Mouse (Mus musculus): ENCODE data around the gene Cwc22.

Gene Cwc22

DNA sequence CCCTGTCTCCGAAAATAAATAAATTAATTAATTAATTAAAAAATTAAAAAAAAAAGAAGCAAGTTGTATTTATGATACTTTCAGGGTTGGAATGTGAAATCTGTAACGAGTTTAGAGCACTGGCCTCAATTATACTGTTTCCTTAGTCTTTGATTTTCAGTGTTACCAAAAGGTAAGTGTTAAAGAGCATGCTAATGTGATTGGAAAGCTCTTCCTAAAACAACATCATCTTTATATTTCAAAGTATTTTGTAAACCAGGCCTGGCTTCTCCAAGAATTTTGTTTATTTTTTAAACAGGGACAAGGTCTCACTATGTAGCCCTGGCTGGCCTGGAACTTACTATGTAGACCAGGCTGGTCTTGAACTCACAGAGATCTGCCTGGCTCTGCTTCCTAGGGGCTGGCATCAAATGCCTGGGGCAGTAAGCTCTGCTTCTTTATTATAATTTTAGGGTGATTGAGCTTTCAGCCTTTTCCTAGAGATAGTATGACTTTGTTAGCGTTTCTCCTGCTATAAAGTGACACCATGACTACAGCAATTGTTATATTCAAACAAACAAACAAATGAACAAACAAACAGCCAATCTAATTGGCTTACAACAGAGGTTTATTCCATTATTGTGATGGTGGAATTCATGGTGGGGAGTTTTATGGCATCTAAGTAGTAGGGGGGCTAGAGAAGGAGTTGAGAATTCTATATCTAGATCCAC is 1.1 kb upstream of the Cwc22 start:
- TF ChIP-seq GATA4 (IDR thresholded peaks at IDR 0.05; ENCODE audit: insufficient replicate concordance, low read length) = no peak

GRCm38 (mm10) chr2:77944860-77945595 is 1.1 kb downstream of the Cwc22 start:
- no peak for TF ChIP-seq GATA4 (IDR thresholded peaks at IDR 0.05; ENCODE audit: insufficient replicate concordance, low read length)

DNA sequence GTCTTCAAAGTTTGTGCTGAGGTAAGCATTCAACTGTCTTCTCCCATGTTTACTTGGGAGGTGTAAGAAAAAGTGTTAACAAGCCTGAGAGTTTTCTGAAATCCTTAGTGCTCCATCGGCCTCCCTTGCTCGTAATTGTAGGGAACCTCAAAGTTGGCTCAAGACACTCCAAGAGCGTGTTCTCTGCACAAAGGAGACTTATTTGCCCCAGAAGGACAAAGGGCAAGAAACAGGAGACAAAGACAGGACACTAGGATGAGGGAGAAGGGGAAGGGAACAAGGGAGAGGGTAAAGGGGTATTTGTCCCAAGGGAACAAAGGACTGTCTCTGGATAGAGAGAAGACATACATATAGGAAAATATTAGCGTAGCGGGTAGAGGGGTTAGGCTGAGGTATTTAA is 1.9 kb downstream of the Cwc22 start:
- TF ChIP-seq GATA4 (IDR thresholded peaks at IDR 0.05; ENCODE audit: insufficient replicate concordance, low read length) = no peak

- no peak for TF ChIP-seq GATA4 (IDR thresholded peaks at IDR 0.05; ENCODE audit: insufficient replicate concordance, low read length)
Measured at GRCm38 (mm10) chr2:77941944-77942343, 4.2 kb downstream of the Cwc22 start.

DNA sequence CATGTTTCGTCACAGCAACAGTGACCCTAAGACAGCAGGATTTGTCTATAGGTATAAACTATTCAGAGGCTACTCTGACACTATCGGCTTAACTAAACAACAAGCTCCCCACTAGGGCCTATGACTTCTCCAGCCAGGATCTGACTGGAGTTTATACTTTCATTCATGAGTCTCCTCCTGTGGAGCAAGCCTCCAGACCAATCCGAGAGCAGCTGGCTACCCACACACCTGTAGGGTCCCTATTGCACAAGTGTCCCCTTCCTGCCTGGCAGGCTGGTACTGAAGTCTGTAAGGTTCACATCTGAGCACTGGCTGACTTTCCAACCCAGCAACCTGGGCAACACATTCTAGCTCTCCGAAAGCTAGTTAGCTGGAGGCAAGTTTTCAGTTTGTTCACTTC is 7.9 kb downstream of the Cwc22 start:
- no peak for TF ChIP-seq GATA4 (IDR thresholded peaks at IDR 0.05; ENCODE audit: insufficient replicate concordance, low read length)

- no peak for TF ChIP-seq GATA4 (IDR thresholded peaks at IDR 0.05; ENCODE audit: insufficient replicate concordance, low read length)
Measured at GRCm38 (mm10) chr2:77937818-77938217, 8.4 kb downstream of the Cwc22 start.

GRCm38 (mm10) chr2:77934138-77934537 is 12.0 kb downstream of the Cwc22 start:
- no peak for TF ChIP-seq GATA4 (IDR thresholded peaks at IDR 0.05; ENCODE audit: insufficient replicate concordance, low read length)

DNA sequence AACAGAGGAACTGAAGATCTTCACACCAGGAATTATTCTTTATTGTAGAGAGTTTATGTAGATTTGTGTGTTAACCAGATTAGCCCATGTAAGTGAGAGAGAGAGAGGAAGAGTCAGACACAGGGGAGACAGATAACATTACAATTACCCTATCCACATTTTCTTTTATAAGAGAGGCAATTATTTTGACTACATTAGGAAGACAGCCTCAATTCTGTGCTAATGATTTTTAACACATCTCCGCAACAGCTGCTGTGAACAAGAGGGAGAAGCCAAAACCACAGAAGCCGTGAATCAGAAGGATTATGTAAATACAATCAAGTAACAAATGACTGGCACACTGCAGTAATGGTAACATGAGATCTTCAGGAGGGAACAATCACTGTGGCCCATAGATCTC is 12.5 kb downstream of the Cwc22 start:
- TF ChIP-seq GATA4 (IDR thresholded peaks at IDR 0.05; ENCODE audit: insufficient replicate concordance, low read length) = no peak

- no peak for TF ChIP-seq GATA4 (IDR thresholded peaks at IDR 0.05; ENCODE audit: insufficient replicate concordance, low read length)
Measured at GRCm38 (mm10) chr2:77931958-77932357, 14.2 kb downstream of the Cwc22 start.

DNA sequence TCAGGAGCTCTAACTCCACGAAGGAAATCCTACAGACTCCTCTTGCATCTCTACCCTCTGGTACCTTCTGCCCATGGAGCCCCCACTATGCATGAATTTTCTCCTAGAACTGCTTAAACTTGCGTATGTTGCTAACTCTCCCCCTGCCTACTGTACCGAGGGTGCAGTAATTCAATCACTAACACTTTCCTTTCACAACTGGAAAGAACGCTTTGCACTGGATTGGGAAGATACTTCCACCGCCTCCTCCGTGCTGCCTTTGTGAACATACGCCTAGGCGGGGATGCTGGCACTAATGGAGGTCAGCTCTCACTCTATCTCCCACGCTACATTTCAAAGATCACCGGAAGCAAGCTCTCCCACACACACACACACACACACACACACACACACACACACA is 17.8 kb downstream of the Cwc22 start:
- TF ChIP-seq GATA4 (IDR thresholded peaks at IDR 0.05; ENCODE audit: insufficient replicate concordance, low read length) = no peak

DNA sequence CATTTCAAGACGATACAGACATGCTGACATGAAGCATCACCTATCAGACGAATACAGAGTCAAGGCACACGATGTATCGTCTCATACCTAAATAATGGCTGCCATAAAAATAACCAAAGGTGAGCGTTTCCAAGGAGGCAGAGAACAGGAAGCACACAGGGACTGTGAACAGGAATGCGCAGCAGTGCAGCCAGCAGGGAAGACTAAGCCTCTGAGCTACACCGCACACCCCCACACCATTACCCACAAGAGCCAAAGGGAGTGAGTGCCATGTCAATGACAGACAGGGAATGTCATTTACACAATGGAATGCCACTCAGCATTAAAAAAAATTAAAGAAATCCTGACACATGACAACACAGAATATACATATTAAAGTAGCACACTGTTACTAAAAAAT is 19.7 kb downstream of the Cwc22 start:
- no peak for TF ChIP-seq GATA4 (IDR thresholded peaks at IDR 0.05; ENCODE audit: insufficient replicate concordance, low read length)

DNA sequence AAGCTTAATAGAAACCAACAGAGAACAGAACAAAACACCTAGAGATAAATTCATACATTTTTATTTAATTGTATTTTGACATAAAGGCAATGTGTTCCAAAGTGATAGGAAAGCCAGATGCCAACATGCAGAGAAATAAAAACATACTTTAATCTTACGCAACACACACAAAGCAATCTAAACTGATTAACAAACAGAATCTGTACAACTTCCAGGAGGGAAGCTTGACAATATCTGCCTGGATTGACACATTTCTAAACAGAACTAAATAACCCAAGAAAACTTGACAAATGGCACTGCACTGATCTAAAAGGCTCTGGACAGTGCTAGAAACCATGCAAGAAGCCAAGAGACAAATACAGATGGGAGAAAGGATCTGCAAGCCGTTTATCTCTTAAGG is 20.2 kb downstream of the Cwc22 start:
- TF ChIP-seq GATA4 (IDR thresholded peaks at IDR 0.05; ENCODE audit: insufficient replicate concordance, low read length) = no peak

DNA sequence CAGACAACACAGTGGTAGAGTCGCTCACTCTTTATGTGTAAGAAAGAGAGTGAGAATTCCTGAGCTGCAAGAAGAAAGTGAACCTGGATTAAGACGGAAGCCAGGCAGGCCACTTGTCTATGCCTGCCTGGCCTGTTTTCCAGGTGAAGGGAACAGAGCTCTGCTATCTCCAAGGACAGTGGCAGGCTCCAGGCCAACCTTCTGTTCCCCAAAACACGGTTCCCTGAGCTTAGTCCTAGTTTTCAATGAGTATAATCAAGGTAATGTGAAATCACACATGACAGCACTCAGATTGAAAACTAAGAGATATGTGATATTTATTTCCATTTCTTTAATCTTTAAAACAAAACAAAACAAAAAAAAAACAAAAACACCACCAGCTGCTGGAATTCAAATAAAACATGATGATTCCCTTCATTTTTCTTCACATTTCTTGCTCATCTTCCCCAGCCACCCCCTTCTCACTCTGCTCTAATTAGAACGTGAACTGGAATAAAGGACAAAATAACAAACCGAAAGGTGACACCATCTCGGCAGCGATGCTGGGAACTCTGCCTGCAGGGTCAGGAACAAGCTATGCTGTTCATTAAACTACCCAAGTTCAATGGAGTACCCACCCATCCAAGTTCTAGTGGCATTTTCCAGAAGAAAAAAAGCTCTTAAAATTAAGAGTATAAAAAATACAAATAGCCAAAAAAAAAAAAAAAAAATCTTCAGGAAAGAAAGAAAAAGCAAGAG is 20.8 kb downstream of the Cwc22 start:
- no peak for TF ChIP-seq GATA4 (IDR thresholded peaks at IDR 0.05; ENCODE audit: insufficient replicate concordance, low read length)

- no peak for TF ChIP-seq GATA4 (IDR thresholded peaks at IDR 0.05; ENCODE audit: insufficient replicate concordance, low read length)
Measured at GRCm38 (mm10) chr2:77924003-77924402, 22.2 kb downstream of the Cwc22 start.

DNA sequence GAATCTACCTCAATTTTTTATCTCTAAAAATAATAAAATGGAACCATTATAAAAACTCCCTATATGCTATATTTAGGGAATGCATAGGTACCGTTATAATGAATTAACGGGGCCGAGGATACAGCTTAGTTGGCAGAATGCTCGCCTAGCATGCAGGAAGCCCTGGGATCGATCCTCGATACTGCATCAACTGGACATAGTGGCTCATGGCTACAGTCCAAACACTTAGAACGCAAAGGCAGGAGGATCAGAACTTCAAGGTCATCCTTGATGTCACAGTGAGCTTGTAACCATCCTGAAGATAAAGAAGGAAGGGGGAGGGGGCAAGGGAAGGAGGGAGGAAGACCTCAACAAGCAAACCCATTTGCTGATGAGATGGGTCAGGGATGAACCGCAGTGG is 23.0 kb downstream of the Cwc22 start:
- no peak for TF ChIP-seq GATA4 (IDR thresholded peaks at IDR 0.05; ENCODE audit: insufficient replicate concordance, low read length)

DNA sequence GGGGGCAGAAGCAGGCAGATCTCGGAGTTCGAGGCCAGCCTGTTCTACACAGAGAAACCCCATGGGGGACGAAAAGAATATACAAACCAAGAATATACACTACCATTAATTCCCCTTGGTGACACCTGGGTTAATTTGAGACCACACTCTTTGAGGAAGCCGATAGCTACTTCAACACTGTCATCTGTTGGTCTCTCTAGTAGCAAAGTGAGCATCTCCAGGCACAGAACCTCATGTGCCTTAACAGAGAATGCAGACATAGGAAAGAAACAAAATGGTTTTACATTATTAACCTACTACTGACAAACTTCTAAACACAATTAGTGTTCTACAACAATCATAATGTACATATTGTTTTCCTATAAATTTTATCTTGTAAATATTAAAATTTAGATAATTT is 24.9 kb downstream of the Cwc22 start:
- no peak for TF ChIP-seq GATA4 (IDR thresholded peaks at IDR 0.05; ENCODE audit: insufficient replicate concordance, low read length)
